Mouse (Mus musculus): ENCODE results near the gene Rnf224.

DNA sequence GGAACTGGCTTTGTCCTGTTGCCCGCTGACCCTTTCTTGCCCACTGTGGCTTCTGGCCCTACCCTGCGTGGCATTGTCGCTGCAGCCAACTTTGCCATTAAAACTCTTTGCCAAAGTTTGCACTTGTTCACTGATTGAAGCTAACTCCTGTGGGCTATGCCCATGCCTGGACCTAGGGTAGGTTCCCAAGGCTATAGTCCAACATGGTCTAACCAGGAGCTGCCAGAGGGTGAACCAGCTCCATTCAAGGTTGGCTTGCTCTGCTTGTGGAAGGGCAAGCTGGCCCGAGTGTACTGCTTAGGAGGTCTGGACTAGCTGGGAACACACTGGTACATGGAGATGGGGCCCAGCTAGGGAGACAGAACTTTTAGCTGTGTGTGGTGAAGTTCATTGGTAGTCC lies 7.6 kb upstream of the Rnf224 start:
- no peak for TF ChIP-seq CTCF (IDR thresholded peaks at IDR 0.05; ENCODE audit: low read depth, low read length)
- no peak for TF ChIP-seq GATA1 (IDR thresholded peaks at IDR 0.05; ENCODE audit: borderline replicate concordance, low read length)
- TF ChIP-seq TAL1 (conservative IDR thresholded peaks at IDR 0.05; ENCODE audit: low read depth, low read length) = no peak
- TF ChIP-seq GATA2 (IDR thresholded peaks at IDR 0.05; ENCODE audit: borderline replicate concordance, low read depth, low read length) = no peak

Data from G1E (cell line).